18 mouse cellular contexts compared by ENCODE assay signal in genomic region chr6:28592323-28592893, GRCm38 (mm10).
DNase-seq lines count a peak whose midpoint lies in the region; TF ChIP-seq lines count a peak whose summit lies in the region.
"Had no signal": no experiment of that assay in that cellular context is flagged by ENCODE, and none has a peak within 500 bp of the region (broad histone marks: within the 10 kb centered on the region; RNA-seq: fewer than 3 reads in every experiment).

No protein-coding gene starts in this region.

- TF ChIP-seq CTCF in lung, adult 2 months (IDR thresholded peaks at IDR 0.05; ENCODE audit: insufficient read depth, low read length), result no peak

- peaks cover 3% of the 10 kb centered on the region; the same call in 1 of the 2 replicates for H3K4me1 ChIP-seq in lung, adult 2 months (ENCODE audit: control insufficient read depth, insufficient read depth, low read length)
- H3K4me1 ChIP-seq: embryonic facial prominence, embryonic 13.5 days; hindbrain, embryonic 12.5 days had no signal

- peak; percentile 40 for DNase-seq in layer of hippocampus, adult 9-11 months
- no peak for DNase-seq in layer of hippocampus, postnatal 10 days (ENCODE audit: low spot score in 2 of 2)
- peak; percentile 16 for DNase-seq in lung, postnatal 25 days (ENCODE audit: low spot score)
- DNase-seq in lung, adult 2 months, result no peak
- peak; percentile 30 to 47 for DNase-seq in right cerebral cortex, adult 2 months (ENCODE audit: low spot score in 2 of 2)
- no peak for DNase-seq in right cerebral cortex, postnatal 10 days (ENCODE audit: low spot score in 2 of 2)
- DNase-seq: adrenal gland, postnatal 14 days; cerebellum, adult 18-20 months; cerebellum, adult 9-11 months; cerebellum, postnatal 36 days; gastrocnemius, adult 2 months; gastrocnemius, postnatal 25 days; heart, adult 11 months; heart, postnatal 4 days had no signal

- TF ChIP-seq POLR2A in lung, adult 2 months (IDR thresholded peaks at IDR 0.05; ENCODE audit: borderline replicate concordance, extremely low read depth, low read depth, low read length), result no peak

- 83% methylated on average over 3 of the region's 3 CpGs for WGBS in lung, adult 2 months

- no peak overlapping the region for H3K4me3 ChIP-seq in lung, adult 2 months (replicated peaks; ENCODE audit: extremely low read depth, low read depth, low read length)
- H3K4me3 ChIP-seq: embryonic facial prominence, embryonic 13.5 days; forebrain, embryonic 12.5 days; gastrocnemius, adult 2 months; heart, embryonic 13.5 days; hindbrain, embryonic 12.5 days had no signal

Comparison
In these comparisons a context has a peak if more than half of its experiments do, and no peak if none do; other contexts are left out.
1. DNase-seq: peak in layer of hippocampus, adult 9-11 months (single experiment), lung, postnatal 25 days (single experiment) and right cerebral cortex, adult 2 months (2 of 2); none in layer of hippocampus, postnatal 10 days (0 of 2), lung, adult 2 months (single experiment) and right cerebral cortex, postnatal 10 days (0 of 2).